Mouse (Mus musculus) neural tube, embryonic 14.5 days (tissue): Measurements from ENCODE around the gene Pgm5. TPM values are rescaled to one million over a fixed set of nuclear protein-coding genes. Genes with fewer than 3 reads are reported as not detected.

Experiments
- ATAC-seq: fragments of 200-750 bp; cut with Nextera tagmentation; 2 replicates; pipeline ENCODE4 v1.8.0; 2017; ENCODE audit warnings: low read depth, mild to moderate bottlenecking, moderate TSS enrichment, moderate library complexity
- H3K27ac ChIP-seq: fragments of 300-500 bp; sonication (generic); 2 replicates; pipeline ENCODE4 v1.5.1; 2014; ENCODE audit warnings: low read depth, mild to moderate bottlenecking, control low read depth, low read length, moderate library complexity, mixed read lengths
- H3K27me3 ChIP-seq: fragments of 300-500 bp; sonication (generic); 2 replicates; pipeline ENCODE4 v1.6.1; 2014; ENCODE audit warnings: low read length; ENCODE audit not compliant: control insufficient read depth, insufficient read depth
- H3K36me3 ChIP-seq: fragments of 300-500 bp; sonication (generic); 2 replicates; pipeline ENCODE4 v1.6.1; 2014; ENCODE audit warnings: low read length, mixed read lengths; ENCODE audit not compliant: control insufficient read depth, insufficient read depth
- H3K4me1 ChIP-seq: fragments of 300-500 bp; sonication (generic); 2 replicates; pipeline ENCODE4 v1.6.1; 2014; ENCODE audit warnings: low read length; ENCODE audit not compliant: control insufficient read depth, insufficient read depth
- H3K4me2 ChIP-seq: fragments of 300-500 bp; sonication (generic); 2 replicates; pipeline ENCODE4 v1.6.1; 2014; ENCODE audit warnings: mild to moderate bottlenecking, low read depth, low read length, control low read depth
- H3K4me3 ChIP-seq: fragments of 300-500 bp; sonication (generic); 2 replicates; pipeline ENCODE4 v1.5.1; 2014; ENCODE audit warnings: low read depth, low read length, control low read depth, mixed read lengths
- H3K9ac ChIP-seq: fragments of 300-500 bp; sonication (generic); replicated peaks from 2 replicates; pipeline ENCODE4 v1.6.1; 2014; ENCODE audit warnings: low read depth, mild to moderate bottlenecking, control low read depth, low read length, mixed read lengths
- H3K9me3 ChIP-seq: fragments of 300-500 bp; sonication (generic); 2 replicates; pipeline ENCODE4 v1.6.1; 2016; ENCODE audit warnings: low read length; ENCODE audit not compliant: control insufficient read depth
- WGBS: fragments of 180-500 bp; shearing (Covaris S2); extraction: QIAGEN DNeasy Blood & Tissue Kit; methylation state at CpG from one replicate; pipeline ENCODE4 v1.1.7; 2014; 5-methylcytosine and 5-hydroxymethylcytosine counted together
- polyA plus RNA-seq: library from polyadenylated mRNA; unstranded; fragments of >200 nt; fragmentation: Nextera tagmentation; extraction: Ambion mirVana; gene quantifications from 2 replicates; pipeline ENCODE4 v1.2.1, GENCODE M21; 2014

Gene Pgm5
- polyA plus RNA-seq, 1 experiment from 2014 or later: 3.4 TPM

GRCm38 (mm10) chr19:24754440-24754785 lies 107.2 kb downstream of the Pgm5 start:
- Histone ChIP-seq H3K9ac (no peak overlapping the region), H3K27me3 (no peaks in the 10 kb centered on the region), H3K4me2 (no peak overlapping the region), H3K4me3 (no peak overlapping the region), H3K4me1 (peaks cover 3% of the 10 kb centered on the region; the same call in 1 of the 2 replicates), H3K9me3 (no peaks in the 10 kb centered on the region), H3K27ac (no peak overlapping the region), H3K36me3 (no peaks in the 10 kb centered on the region)
- no peak for ATAC-seq
- WGBS: 74% methylated on average over 3 of the region's 3 CpGs

GRCm38 (mm10) chr19:24753617-24754439 lies 107.8 kb downstream of the Pgm5 start:
- no peak overlapping the region for H3K27ac ChIP-seq
- ATAC-seq: peak; percentile 66; the same call in 1 of the 2 replicates
- H3K4me1 ChIP-seq: peaks cover 3% of the 10 kb centered on the region; the same call in 1 of the 2 replicates
- H3K27me3 ChIP-seq: no peaks in the 10 kb centered on the region
- 27% methylated on average over 14 of the region's 14 CpGs for WGBS
- no peak overlapping the region for H3K4me3 ChIP-seq
- no peak overlapping the region for H3K9ac ChIP-seq
- no peaks in the 10 kb centered on the region for H3K9me3 ChIP-seq
- H3K4me2 ChIP-seq: no peak overlapping the region
- no peaks in the 10 kb centered on the region for H3K36me3 ChIP-seq

GRCm38 (mm10) chr19:24752873-24753538 lies 108.6 kb downstream of the Pgm5 start:
- Histone ChIP-seq H3K36me3 (no peaks in the 10 kb centered on the region), H3K9ac (no peak overlapping the region), H3K4me1 (peaks cover 3% of the 10 kb centered on the region; the same call in 1 of the 2 replicates), H3K9me3 (no peaks in the 10 kb centered on the region), H3K27ac (no peak overlapping the region), H3K4me2 (no peak overlapping the region), H3K27me3 (no peaks in the 10 kb centered on the region), H3K4me3 (no peak overlapping the region)
- WGBS: 77% methylated on average over 7 of the region's 7 CpGs
- no peak for ATAC-seq

- Histone ChIP-seq H3K4me1 (no peaks in the 10 kb centered on the region), H3K9me3 (no peaks in the 10 kb centered on the region), H3K4me2 (no peak overlapping the region), H3K27ac (no peak overlapping the region), H3K9ac (no peak overlapping the region), H3K36me3 (no peaks in the 10 kb centered on the region), H3K4me3 (no peak overlapping the region), H3K27me3 (no peaks in the 10 kb centered on the region)
- 82% methylated on average over 4 of the region's 4 CpGs for WGBS
- no peak for ATAC-seq
These were observed 115.3 kb downstream of the Pgm5 start for GRCm38 (mm10) chr19:24746266-24746875.

GRCm38 (mm10) chr19:24742606-24743005 lies 119.0 kb downstream of the Pgm5 start:
- Histone ChIP-seq H3K27ac (no peak overlapping the region), H3K4me2 (no peak overlapping the region), H3K4me3 (no peak overlapping the region), H3K4me1 (no peaks in the 10 kb centered on the region), H3K9ac (no peak overlapping the region), H3K9me3 (no peaks in the 10 kb centered on the region), H3K36me3 (no peaks in the 10 kb centered on the region), H3K27me3 (no peaks in the 10 kb centered on the region)
- 92% methylated on average over 6 of the region's 6 CpGs for WGBS
- ATAC-seq: no peak

GRCm38 (mm10) chr19:24738786-24739185 lies 122.9 kb downstream of the Pgm5 start:
- no peak overlapping the region for H3K4me3 ChIP-seq
- no peak overlapping the region for H3K27ac ChIP-seq
- H3K9ac ChIP-seq: no peak overlapping the region
- 96% methylated on average over 3 of the region's 3 CpGs for WGBS
- no peaks in the 10 kb centered on the region for H3K9me3 ChIP-seq
- H3K27me3 ChIP-seq: no peaks in the 10 kb centered on the region
- H3K36me3 ChIP-seq: no peaks in the 10 kb centered on the region
- no peak overlapping the region for H3K4me2 ChIP-seq
- H3K4me1 ChIP-seq: no peaks in the 10 kb centered on the region
- ATAC-seq: no peak

GRCm38 (mm10) chr19:24738026-24738425 lies 123.6 kb downstream of the Pgm5 start:
- no peaks in the 10 kb centered on the region for H3K9me3 ChIP-seq
- H3K27me3 ChIP-seq: no peaks in the 10 kb centered on the region
- no peak overlapping the region for H3K27ac ChIP-seq
- no peaks in the 10 kb centered on the region for H3K4me1 ChIP-seq
- WGBS: 88% methylated on average over 5 of the region's 5 CpGs
- H3K4me3 ChIP-seq: no peak overlapping the region
- H3K36me3 ChIP-seq: no peaks in the 10 kb centered on the region
- no peak overlapping the region for H3K4me2 ChIP-seq
- no peak overlapping the region for H3K9ac ChIP-seq
- no peak for ATAC-seq

GRCm38 (mm10) chr19:24735484-24736128 lies 126.0 kb downstream of the Pgm5 start:
- no peak overlapping the region for H3K9ac ChIP-seq
- no peaks in the 10 kb centered on the region for H3K4me1 ChIP-seq
- H3K36me3 ChIP-seq: no peaks in the 10 kb centered on the region
- H3K27ac ChIP-seq: no peak overlapping the region
- 0 out of 2 replicates have a peak, but pooled peaks have one; percentile 38 for ATAC-seq
- no peaks in the 10 kb centered on the region for H3K27me3 ChIP-seq
- WGBS: 33% methylated on average over 6 of the region's 6 CpGs
- no peak overlapping the region for H3K4me3 ChIP-seq
- H3K4me2 ChIP-seq: no peak overlapping the region
- H3K9me3 ChIP-seq: no peaks in the 10 kb centered on the region
